Mouse (Mus musculus) c-Kit-positive CD71-positive TER-119-positive erythroid progenitor cells, embryonic 14.5 days (primary cell): ENCODE data around the gene Sapcd1.

ENCODE experiments used
- DNase-seq: peaks from one replicate; pipeline ENCODE4 v3.0.0-alpha.2; 2013; ENCODE audit warnings: low spot score

Sapcd1 gene

GRCm38 (mm10) chr17:34980655-34981054 is 47.2 kb downstream of the Sapcd1 start:
- no peak for DNase-seq

GRCm38 (mm10) chr17:34979631-34980030 is 48.2 kb downstream of the Sapcd1 start:
- no peak for DNase-seq

DNA sequence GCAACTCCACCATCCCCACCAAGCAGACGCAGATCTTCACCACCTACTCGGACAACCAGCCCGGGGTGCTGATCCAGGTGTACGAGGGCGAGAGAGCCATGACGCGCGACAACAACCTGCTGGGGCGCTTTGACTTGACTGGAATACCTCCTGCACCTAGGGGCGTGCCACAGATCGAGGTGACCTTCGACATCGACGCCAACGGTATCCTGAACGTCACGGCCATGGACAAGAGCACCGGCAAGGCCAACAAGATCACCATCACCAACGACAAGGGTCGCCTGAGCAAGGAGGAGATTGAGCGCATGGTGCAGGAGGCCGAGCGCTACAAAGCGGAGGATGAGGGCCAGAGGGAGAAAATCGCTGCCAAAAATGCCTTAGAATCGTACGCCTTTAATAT is 49.6 kb downstream of the Sapcd1 start:
- DNase-seq: no peak

DNA sequence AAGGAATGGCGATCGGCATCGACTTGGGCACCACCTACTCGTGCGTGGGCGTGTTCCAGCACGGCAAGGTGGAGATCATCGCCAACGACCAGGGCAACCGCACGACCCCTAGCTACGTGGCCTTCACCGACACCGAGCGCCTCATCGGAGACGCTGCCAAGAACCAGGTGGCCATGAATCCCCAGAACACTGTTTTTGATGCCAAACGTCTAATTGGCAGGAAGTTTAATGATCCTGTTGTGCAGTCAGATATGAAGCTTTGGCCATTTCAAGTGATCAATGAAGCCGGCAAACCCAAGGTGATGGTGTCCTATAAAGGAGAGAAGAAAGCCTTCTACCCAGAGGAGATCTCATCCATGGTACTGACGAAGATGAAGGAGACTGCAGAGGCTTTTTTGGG is 50.8 kb downstream of the Sapcd1 start:
- no peak for DNase-seq
